Mouse (Mus musculus) cerebellum, adult 9-10 months (tissue): ENCODE measurements around the gene Ier2.

ENCODE experiments used
- DNase-seq: peaks from one replicate; pipeline ENCODE4 v3.0.0; 2022

The Ier2 gene

GRCm38 (mm10) chr8:84661458-84661871 is 1.2 kb downstream of the Ier2 start:
- peak; percentile 76 for DNase-seq

GRCm38 (mm10) chr8:84660819-84661457 is 1.7 kb downstream of the Ier2 start:
- DNase-seq, result no peak

- DNase-seq, result no peak
These were observed 2.5 kb downstream of the Ier2 start for GRCm38 (mm10) chr8:84659936-84660818.

- no peak for DNase-seq
These were observed 3.7 kb downstream of the Ier2 start for GRCm38 (mm10) chr8:84658951-84659350.

GRCm38 (mm10) chr8:84657680-84658079 is 5.0 kb downstream of the Ier2 start:
- DNase-seq, result no peak

- DNase-seq, result no peak
These were observed 5.4 kb downstream of the Ier2 start for GRCm38 (mm10) chr8:84657203-84657602.

- no peak for DNase-seq
These were observed 6.0 kb downstream of the Ier2 start for GRCm38 (mm10) chr8:84656641-84657126.

GRCm38 (mm10) chr8:84656191-84656525 is 6.5 kb downstream of the Ier2 start:
- DNase-seq, result no peak

GRCm38 (mm10) chr8:84655336-84656190 is 7.1 kb downstream of the Ier2 start:
- no peak for DNase-seq

GRCm38 (mm10) chr8:84654597-84654996 is 8.1 kb downstream of the Ier2 start:
- DNase-seq, result no peak

- no peak for DNase-seq
These were observed 9.5 kb downstream of the Ier2 start for GRCm38 (mm10) chr8:84653092-84653631.

- DNase-seq, result no peak
These were observed 12.4 kb downstream of the Ier2 start for GRCm38 (mm10) chr8:84650213-84650612.

- no peak for DNase-seq
These were observed 15.2 kb downstream of the Ier2 start for GRCm38 (mm10) chr8:84647461-84647901.

- DNase-seq, result no peak
These were observed 15.9 kb downstream of the Ier2 start for GRCm38 (mm10) chr8:84646800-84647199.

- DNase-seq, result no peak
These were observed 19.6 kb downstream of the Ier2 start for GRCm38 (mm10) chr8:84643019-84643418.

GRCm38 (mm10) chr8:84641578-84642361 is 20.9 kb downstream of the Ier2 start:
- DNase-seq, result no peak

- peak; percentile 52 for DNase-seq
These were observed 21.9 kb downstream of the Ier2 start for GRCm38 (mm10) chr8:84640617-84641294.

GRCm38 (mm10) chr8:84640010-84640588 is 22.6 kb downstream of the Ier2 start:
- peak; percentile 49 for DNase-seq

GRCm38 (mm10) chr8:84639162-84640009 is 23.3 kb downstream of the Ier2 start:
- peak; percentile 93 for DNase-seq

GRCm38 (mm10) chr8:84638555-84639161 is 24.0 kb downstream of the Ier2 start:
- DNase-seq, result no peak
